Mouse (Mus musculus) heart, embryonic 12.5 days (tissue): Measurements from ENCODE around the gene Abhd14a. TPM values are rescaled to one million over a fixed set of nuclear protein-coding genes. Genes with fewer than 3 reads are reported as not detected.
A peak's percentile ranks its signal among the peaks of the same experiment; 100 is the strongest.

Experiments used
- ATAC-seq: fragments of 200-750 bp; cut with Nextera tagmentation; 2 replicates; pipeline ENCODE4 v1.8.0; 2017; ENCODE audit warnings: moderate TSS enrichment, moderate library complexity; ENCODE audit not compliant: insufficient number of reproducible peaks, low FRiP score
- H3K27ac ChIP-seq: fragments of 300-500 bp; sonication (generic); 2 replicates; pipeline ENCODE4 v1.5.1; 2016; ENCODE audit warnings: mild to moderate bottlenecking, moderate library complexity; ENCODE audit not compliant: poor library complexity, severe bottlenecking
- H3K27me3 ChIP-seq: fragments of 300-500 bp; sonication (generic); replicated peaks from 2 replicates; pipeline ENCODE4 v1.6.1; 2016; ENCODE audit warnings: mild to moderate bottlenecking, moderate library complexity
- H3K36me3 ChIP-seq: fragments of 300-500 bp; sonication (generic); 2 replicates; pipeline ENCODE4 v1.6.1; 2016; ENCODE audit warnings: mild to moderate bottlenecking, moderate library complexity
- H3K4me1 ChIP-seq: fragments of 300-500 bp; sonication (generic); replicated peaks from 2 replicates; pipeline ENCODE4 v1.6.1; 2016; ENCODE audit warnings: mild to moderate bottlenecking
- H3K4me2 ChIP-seq: fragments of 300-500 bp; sonication (generic); 2 replicates; pipeline ENCODE4 v1.6.1; 2016; ENCODE audit warnings: mild to moderate bottlenecking, moderate library complexity
- H3K4me3 ChIP-seq: fragments of 300-500 bp; sonication (generic); 2 replicates; pipeline ENCODE4 v1.5.1; 2016; ENCODE audit warnings: mild to moderate bottlenecking
- H3K9ac ChIP-seq: fragments of 300-500 bp; sonication (generic); 2 replicates; pipeline ENCODE4 v1.6.1; 2016; ENCODE audit warnings: mild to moderate bottlenecking, moderate library complexity
- H3K9me3 ChIP-seq: fragments of 300-500 bp; sonication (generic); replicated peaks from 2 replicates; pipeline ENCODE4 v1.6.1; 2016; ENCODE audit warnings: mild to moderate bottlenecking, moderate library complexity
- WGBS: fragments of 180-500 bp; shearing (Covaris S2); methylation state at CpG from one replicate; pipeline ENCODE4 v1.1.7; 2016; 5-methylcytosine and 5-hydroxymethylcytosine counted together
- polyA plus RNA-seq: library from polyadenylated mRNA; unstranded; fragments of >200 nt; fragmentation: Nextera tagmentation; extraction: Ambion mirVana; gene quantifications from 2 replicates; pipeline ENCODE4 v1.2.1, GENCODE M21; 2016

Gene Abhd14a
- polyA plus RNA-seq, 1 experiment from 2014 or later, result 44.4 TPM

GRCm38 (mm10) chr9:106394649-106395602, 52.6 kb downstream of the Abhd14a start:
- 53% methylated on average over 11 of the region's 11 CpGs for WGBS
- H3K36me3 ChIP-seq, result no peaks in the 10 kb centered on the region
- H3K4me1 ChIP-seq, result peaks cover 72% of the 10 kb centered on the region
- ATAC-seq, result no peak
- H3K9me3 ChIP-seq, result no peaks in the 10 kb centered on the region
- H3K4me3 ChIP-seq, result no peak overlapping the region
- no peak overlapping the region for H3K27ac ChIP-seq
- H3K4me2 ChIP-seq, result no peak overlapping the region
- H3K9ac ChIP-seq, result no peak overlapping the region
- no peaks in the 10 kb centered on the region for H3K27me3 ChIP-seq

GRCm38 (mm10) chr9:106393548-106393947, 53.9 kb downstream of the Abhd14a start:
- no peak for ATAC-seq
- Histone ChIP-seq H3K36me3 (no peaks in the 10 kb centered on the region), H3K27me3 (no peaks in the 10 kb centered on the region), H3K27ac (no peak overlapping the region), H3K4me1 (peaks cover 64% of the 10 kb centered on the region), H3K9me3 (no peaks in the 10 kb centered on the region), H3K4me2 (no peak overlapping the region), H3K4me3 (no peak overlapping the region), H3K9ac (no peak overlapping the region)
- WGBS, result 78% methylated on average over 8 of the region's 8 CpGs

GRCm38 (mm10) chr9:106392828-106393527, 54.5 kb downstream of the Abhd14a start:
- H3K27ac ChIP-seq, result no peak overlapping the region
- no peak overlapping the region for H3K9ac ChIP-seq
- no peak overlapping the region for H3K4me2 ChIP-seq
- WGBS, result 54% methylated on average over 11 of the region's 11 CpGs
- peaks cover 60% of the 10 kb centered on the region for H3K4me1 ChIP-seq
- H3K36me3 ChIP-seq, result no peaks in the 10 kb centered on the region
- H3K9me3 ChIP-seq, result no peaks in the 10 kb centered on the region
- no peak overlapping the region for H3K4me3 ChIP-seq
- no peaks in the 10 kb centered on the region for H3K27me3 ChIP-seq
- peak; percentile 30 for ATAC-seq

Other genes starting within 250 kb of the Abhd14a start
- 30.7 and 34.1 TPM in 2 replicates for gene Ppm1m, start 247.9 kb downstream of the Abhd14a start, polyA plus RNA-seq
- gene Twf2, start 244.6 kb downstream of the Abhd14a start, polyA plus RNA-seq, result 52.9 and 53.9 TPM in 2 replicates
- not detected in 2 replicates for gene Tlr9, start 225.1 kb downstream of the Abhd14a start, polyA plus RNA-seq
- gene Alas1, start 199.0 kb downstream of the Abhd14a start, polyA plus RNA-seq, result 129 and 133 TPM in 2 replicates
- gene Poc1a, start 166.6 kb downstream of the Abhd14a start, polyA plus RNA-seq, result 27.8 and 30.0 TPM in 2 replicates
- gene Dusp7, start 79.0 kb downstream of the Abhd14a start, polyA plus RNA-seq, result 16.9 and 20.1 TPM in 2 replicates
- gene Rpl29, start 18.2 kb downstream of the Abhd14a start, polyA plus RNA-seq, result 608 and 648 TPM in 2 replicates
- gene Acy1, start 9.4 kb downstream of the Abhd14a start, polyA plus RNA-seq, result 26.9 and 27.1 TPM in 2 replicates
- 4.8 and 5.1 TPM in 2 replicates for gene Abhd14b, start 219 bp downstream of the Abhd14a start, polyA plus RNA-seq
- 96.9 and 109 TPM in 2 replicates for gene Pcbp4, start 5.6 kb upstream of the Abhd14a start, polyA plus RNA-seq
- 0.41 and 0.46 TPM in 2 replicates for gene Gpr62, start 18.3 kb upstream of the Abhd14a start, polyA plus RNA-seq
- 32.5 and 34.5 TPM in 2 replicates for gene Rrp9, start 28.3 kb upstream of the Abhd14a start, polyA plus RNA-seq
- gene Parp3, start 29.3 kb upstream of the Abhd14a start, polyA plus RNA-seq, result 1.0 and 1.6 TPM in 2 replicates
- gene Iqcf1, start 52.3 kb upstream of the Abhd14a start, polyA plus RNA-seq, result not detected in 2 replicates
- not detected in 2 replicates for gene Iqcf5, start 66.9 kb upstream of the Abhd14a start, polyA plus RNA-seq
- not detected in 2 replicates for gene Iqcf3, start 114.0 kb upstream of the Abhd14a start, polyA plus RNA-seq
- gene Iqcf4, start 123.3 kb upstream of the Abhd14a start, polyA plus RNA-seq, result not detected in 2 replicates
- gene Iqcf6, start 178.9 kb upstream of the Abhd14a start, polyA plus RNA-seq, result not detected in 2 replicates
- gene Grm2, start 208.4 kb upstream of the Abhd14a start, polyA plus RNA-seq, result not detected in 2 replicates
- gene Tex264, start 238.2 kb upstream of the Abhd14a start, polyA plus RNA-seq, result 37.3 and 39.4 TPM in 2 replicates